Mouse (Mus musculus): ENCODE data around the gene Fndc7.
"Not testable (repeated sequence)": the region's sequence is repeated elsewhere in the genome, so short reads cannot be mapped to it uniquely, and the experiment has no call there.

Fndc7 gene

GRCm38 (mm10) chr3:108886934-108887617 is 2.7 kb downstream of the Fndc7 start:
- DNase-seq: no peak

- peak; percentile 48 for DNase-seq
Observed at GRCm38 (mm10) chr3:108885686-108886530, 3.9 kb downstream of the Fndc7 start.

DNA sequence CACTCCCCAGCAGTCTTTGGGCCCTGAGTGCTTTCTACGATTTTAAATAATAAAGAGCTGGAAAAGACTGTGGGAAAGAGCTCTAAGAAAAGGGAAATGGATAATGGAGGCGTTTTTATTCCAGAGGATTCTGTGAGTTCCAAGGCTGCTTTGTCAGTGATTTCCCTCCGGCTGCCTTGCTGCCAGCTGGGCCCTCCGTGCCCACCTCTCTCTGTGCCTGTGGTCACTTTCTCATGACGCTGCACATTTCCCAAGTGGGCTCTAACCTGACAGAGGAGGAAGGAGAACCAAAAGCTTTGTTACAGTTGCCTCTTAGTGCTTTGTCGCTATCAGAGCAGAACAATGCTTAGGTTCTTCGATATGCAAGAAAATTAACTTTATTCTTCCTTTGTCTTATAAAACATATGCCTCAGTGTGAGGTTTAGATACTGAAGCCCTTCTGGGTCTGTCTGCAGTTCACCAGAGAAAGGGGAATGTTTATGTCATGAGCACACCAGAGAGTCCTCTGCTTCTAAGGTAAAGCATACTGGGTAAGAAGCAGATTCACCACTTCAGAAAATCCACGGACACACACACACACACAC is 5.0 kb downstream of the Fndc7 start:
- DNase-seq: no peak

GRCm38 (mm10) chr3:108883067-108883466 is 6.7 kb downstream of the Fndc7 start:
- DNase-seq: no peak

GRCm38 (mm10) chr3:108881873-108882272 is 7.9 kb downstream of the Fndc7 start:
- not testable (repeated sequence) for DNase-seq

- peak; percentile 63 for DNase-seq
Observed at GRCm38 (mm10) chr3:108880544-108881507, 9.0 kb downstream of the Fndc7 start.

DNA sequence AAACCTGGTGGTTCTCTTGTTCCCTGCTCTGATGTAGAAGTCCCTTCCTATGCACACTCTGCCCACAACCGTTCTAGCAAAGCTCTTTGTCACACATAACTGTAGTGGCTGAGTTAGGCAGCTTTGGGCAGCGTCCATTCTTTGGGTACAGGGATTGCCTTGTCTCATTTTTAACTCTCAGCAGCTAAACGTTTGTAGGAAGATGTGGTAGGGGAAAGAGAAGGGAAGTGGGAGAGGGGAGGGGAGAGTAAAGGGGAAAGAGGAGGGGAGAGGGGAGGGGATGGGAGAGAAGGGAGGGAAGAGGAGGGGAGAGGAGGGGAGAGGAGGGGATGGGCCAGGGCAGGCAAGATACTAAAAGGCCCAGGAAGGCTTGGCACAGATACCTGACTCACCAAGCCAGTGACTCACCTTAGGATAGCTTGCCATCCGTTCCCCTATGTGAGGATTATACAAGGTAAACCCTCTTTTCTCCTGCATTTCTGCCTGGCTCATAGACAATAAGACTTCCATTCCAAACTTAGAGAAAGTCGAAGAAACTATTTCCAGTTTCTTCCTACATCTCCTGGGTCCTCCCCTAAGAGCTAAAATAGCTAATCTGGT is 9.9 kb downstream of the Fndc7 start:
- DNase-seq: no peak

GRCm38 (mm10) chr3:108879129-108879528 is 10.7 kb downstream of the Fndc7 start:
- DNase-seq: no peak

DNA sequence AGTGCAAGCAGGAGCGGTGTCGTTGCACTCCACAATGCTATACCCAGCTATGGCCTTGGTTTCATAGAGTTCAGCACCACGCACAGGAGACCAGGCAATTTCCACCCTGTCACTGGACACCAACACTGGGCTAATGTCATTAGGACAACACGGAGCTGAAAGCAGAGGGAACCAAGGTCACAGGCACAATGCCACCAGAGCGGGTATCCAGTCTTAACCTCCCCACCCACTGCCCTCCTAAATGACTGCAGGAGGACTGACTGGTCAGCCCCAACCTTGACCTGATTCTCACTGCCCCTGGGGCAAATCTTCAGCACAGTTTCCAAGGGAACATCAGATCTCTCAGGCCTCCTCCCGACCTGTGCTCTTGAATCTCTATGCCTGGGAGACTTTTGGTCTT is 19.2 kb downstream of the Fndc7 start:
- no peak for DNase-seq

GRCm38 (mm10) chr3:108867449-108867848 is 22.4 kb downstream of the Fndc7 start:
- DNase-seq: no peak

- DNase-seq: peak; percentile 74
Observed at GRCm38 (mm10) chr3:108865676-108866075, 24.1 kb downstream of the Fndc7 start.

DNA sequence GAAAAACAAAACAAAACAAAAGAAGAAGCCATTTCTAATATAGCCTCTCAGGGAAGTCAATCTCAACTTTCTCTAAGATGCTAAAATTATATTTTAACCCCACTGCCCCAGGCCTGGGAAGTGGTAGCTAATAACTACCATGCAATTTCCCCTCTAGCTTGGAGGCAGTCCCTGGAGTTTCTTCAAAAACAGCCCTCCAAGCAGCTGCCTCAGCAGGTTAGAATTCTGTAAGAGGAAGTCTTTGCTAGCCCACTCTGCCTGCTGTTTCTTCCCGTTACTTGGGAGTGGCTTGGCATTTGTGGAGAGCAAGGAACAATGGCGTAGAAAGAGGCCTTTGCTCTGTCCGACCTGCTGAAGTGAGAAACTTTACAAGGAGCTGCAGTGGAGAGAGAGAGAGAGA is 24.7 kb downstream of the Fndc7 start:
- DNase-seq: no peak

GRCm38 (mm10) chr3:108863091-108863490 is 26.7 kb downstream of the Fndc7 start:
- DNase-seq: no peak

DNA sequence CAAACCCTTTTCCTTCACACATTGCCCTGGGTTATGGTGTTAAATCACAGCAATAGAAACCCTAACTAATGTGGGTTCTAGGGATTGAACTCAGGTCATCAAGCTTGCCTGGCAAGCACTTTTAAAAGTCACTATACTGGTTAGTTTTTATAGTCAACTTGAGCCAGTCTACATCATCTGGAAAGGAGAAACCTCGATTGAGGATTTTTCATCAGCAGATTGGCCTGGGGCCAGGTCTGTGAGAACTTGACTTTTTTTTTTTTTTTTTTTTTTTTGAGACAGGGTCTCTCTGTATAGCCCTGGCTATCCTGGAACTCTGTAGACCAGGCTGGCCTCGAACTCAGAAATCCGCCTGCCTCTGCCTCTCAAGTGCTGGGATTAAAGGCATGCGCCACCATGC is 27.5 kb downstream of the Fndc7 start:
- not testable (repeated sequence) for DNase-seq

DNA sequence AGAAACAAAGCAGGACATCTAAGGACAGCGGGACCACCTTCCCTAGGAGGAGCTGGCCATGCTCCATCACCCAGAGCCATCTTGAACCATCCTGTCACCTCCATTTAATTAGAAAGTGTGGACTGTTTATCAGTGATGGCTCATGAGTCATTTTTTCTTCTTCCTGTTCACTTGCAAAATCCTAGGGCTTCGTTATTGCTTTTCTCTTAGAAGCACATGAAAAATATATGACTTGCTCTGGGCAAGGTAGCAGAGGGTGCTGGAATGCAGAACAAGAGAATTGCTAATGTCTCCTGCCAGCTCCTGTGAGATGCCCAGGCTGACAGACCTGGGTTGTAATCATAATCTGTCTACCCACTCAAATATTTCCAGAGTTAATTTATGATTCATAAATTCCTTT is 29.0 kb downstream of the Fndc7 start:
- DNase-seq: no peak

DNA sequence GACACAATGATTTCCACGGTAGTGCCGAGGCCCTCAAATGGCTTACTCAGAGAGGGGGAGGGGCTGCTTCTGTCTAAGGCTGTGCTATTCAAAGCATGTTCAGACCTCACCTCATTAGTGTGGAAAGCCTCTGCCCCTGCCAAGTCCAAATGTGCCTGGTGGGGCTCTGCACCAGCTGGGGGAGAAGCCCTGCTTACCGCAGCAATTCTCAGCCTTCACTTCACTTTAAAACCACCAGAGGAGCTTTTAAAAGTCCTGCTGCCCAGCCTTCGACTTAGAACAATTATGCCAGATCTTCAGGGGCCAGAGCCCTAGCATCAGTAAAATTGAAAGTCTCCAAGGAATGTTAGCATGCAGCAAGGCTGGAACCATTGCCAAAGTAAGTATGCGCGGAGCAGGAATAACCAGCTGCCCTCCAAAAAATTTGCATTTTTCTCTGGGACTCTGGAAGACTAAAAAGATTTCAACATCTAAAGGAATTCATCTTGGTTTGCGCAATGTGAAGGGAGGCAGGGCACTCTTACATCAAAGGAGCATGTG is 31.5 kb downstream of the Fndc7 start:
- no peak for DNase-seq

DNA sequence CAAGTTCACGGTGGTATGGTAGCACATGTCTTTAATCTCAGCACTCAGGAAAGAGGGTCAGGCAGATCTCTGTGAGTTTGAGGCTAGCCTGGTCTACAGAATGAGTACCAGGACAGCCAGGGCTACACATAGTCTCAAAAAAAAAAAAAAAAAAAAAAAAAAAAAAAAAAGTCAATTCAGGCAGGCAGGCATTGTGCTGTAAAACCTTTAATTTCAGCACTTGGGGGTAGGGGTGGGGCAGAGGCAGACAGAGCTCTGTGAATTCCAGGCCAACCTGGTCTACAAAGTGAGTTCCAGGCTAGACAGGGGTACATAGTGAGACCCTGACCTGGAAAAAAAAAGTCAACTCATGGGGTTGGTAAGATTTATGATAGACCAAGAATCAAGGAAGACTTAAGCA is 32.1 kb downstream of the Fndc7 start:
- no peak for DNase-seq

- DNase-seq: no peak
Observed at GRCm38 (mm10) chr3:108857124-108857470, 32.7 kb downstream of the Fndc7 start.

DNA sequence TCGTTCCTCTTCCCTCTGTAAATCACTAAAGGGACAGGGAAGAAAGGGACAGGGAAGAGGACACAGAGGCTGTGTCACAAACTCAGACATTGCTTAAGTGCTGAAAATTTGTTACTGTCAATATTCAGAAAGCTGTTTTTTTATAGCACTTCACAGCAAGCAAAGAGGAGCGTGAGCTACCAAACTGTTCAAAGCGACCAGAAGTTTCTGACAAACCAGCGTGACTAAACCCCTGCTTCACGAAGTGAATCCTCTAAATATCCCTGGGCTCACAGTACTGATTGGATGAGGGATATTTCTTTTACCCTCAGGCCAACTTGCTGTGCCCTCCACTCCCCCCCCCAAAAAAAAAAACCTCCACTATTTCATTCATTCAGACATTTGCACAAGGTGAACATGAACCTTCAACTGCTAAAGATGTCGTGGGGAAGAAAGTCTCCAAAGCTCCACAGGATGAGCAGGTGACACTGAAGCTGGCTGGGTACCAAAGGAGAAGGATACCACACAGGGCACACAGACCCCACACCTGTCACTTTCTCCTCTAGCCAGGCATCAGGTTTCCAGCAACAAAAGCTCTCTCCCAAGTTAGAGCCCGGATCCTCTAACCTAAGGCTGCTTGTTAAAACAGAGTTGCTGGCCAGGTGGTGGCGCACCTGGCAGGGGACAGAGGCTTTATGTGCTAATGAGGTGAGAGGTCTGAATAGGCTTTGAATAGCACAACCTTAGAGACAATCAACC is 33.3 kb downstream of the Fndc7 start:
- peak; percentile 73 for DNase-seq

DNA sequence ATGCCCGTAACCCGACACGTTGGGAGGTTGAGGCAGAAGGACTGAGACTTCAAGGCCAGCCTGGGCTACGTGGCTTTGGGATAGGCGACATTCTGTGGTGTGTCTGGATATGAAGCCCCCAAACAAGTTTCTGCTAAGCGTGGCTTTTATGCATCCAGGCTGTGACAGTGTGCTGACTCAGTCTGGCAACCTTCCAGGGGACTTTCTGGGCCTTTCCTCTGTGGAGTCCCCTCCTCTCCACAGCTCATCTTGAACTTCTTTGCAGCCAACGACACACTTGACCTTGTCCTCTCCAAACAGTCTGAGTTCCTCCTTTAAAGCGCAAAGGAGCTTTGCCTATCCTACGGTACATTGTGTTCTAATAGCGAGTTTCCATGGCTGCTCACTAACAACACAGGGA is 33.9 kb downstream of the Fndc7 start:
- DNase-seq: no peak

GRCm38 (mm10) chr3:108855371-108855770 is 34.4 kb downstream of the Fndc7 start:
- DNase-seq: no peak
